Mouse (Mus musculus): ENCODE data around the gene Rbm26.

- TF ChIP-seq POLR2A (IDR thresholded peaks at IDR 0.05; ENCODE audit: low read depth, low read length) (no peak), CTCF (IDR thresholded peaks at IDR 0.05; ENCODE audit: extremely low read depth, insufficient read length, insufficient replicate concordance, low read depth, low read length) (no peak)
These were observed 90.1 kb downstream of the Rbm26 start for GRCm38 (mm10) chr14:105087001-105087400.

All from small intestine, adult 2 months (tissue).